Mouse (Mus musculus) induced T-regulatory cell, adult 2 months (primary cell): ENCODE measurements around the gene Pnpla3.
A peak's percentile ranks its signal among the peaks of the same experiment; 100 is the strongest.
"Not testable (repeated sequence)": the region's sequence is repeated elsewhere in the genome, so short reads cannot be mapped to it uniquely, and the experiment has no call there.

ENCODE experiments used
- DNase-seq: peaks from one replicate; pipeline ENCODE4 v3.0.0-alpha.2; 2012; ENCODE audit warnings: low read depth

Pnpla3 gene

GRCm38 (mm10) chr15:84167600-84167999 is at the start of gene Pnpla3:
Gene Pnpla3, plus strand, starts transcription at chr15:84167837.
- DNase-seq = peak; percentile 81

- DNase-seq = no peak
Observed at GRCm38 (mm10) chr15:84120612-84121011, 47.0 kb upstream of the Pnpla3 start.

DNA sequence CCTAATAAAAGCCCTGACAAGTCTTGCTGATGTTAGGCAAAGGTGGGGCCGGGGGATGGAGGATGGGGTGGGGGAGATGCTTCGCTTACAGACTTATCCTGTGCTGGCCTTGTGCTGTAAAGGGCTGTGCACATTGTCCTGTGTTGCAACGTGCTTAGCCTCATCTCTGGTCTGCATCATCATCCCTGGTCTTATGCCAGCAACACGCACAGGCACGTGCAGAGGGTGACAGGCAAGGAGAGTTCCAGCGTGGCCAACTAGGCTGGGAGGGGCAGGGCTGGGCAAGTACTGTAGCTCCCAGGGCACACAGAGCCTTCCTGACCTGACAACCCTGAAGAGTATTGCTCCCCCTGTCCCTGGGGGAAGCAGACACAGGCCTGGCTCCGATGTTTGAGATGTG is 46.6 kb upstream of the Pnpla3 start:
- no peak for DNase-seq

DNA sequence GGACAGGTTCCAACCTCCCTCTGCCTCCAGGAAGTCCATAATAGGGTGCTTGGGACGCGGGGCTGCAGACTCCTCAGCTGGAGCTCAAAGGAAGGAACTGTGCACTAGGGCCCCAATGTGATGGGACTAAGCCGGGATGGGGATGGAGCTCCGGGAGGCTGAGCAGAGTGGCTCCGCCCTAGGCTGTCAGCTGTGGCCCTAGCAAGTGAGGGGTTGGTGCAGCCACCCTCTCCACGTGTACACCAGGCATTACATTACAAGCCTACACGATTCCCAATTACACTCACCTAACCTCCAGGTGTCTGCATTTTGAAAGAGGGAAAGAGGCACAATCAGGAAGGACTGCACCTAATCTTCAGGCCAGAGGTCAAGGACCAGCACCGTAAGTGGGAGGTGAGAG is 44.6 kb upstream of the Pnpla3 start, which contains the start of gene Pnpla5:
TSS of gene Pnpla5 (minus strand) at position 101 of the 400 bp plus-strand sequence.
- no peak for DNase-seq

- DNase-seq = no peak
Observed at GRCm38 (mm10) chr15:84124086-84124485, 43.6 kb upstream of the Pnpla3 start.

DNA sequence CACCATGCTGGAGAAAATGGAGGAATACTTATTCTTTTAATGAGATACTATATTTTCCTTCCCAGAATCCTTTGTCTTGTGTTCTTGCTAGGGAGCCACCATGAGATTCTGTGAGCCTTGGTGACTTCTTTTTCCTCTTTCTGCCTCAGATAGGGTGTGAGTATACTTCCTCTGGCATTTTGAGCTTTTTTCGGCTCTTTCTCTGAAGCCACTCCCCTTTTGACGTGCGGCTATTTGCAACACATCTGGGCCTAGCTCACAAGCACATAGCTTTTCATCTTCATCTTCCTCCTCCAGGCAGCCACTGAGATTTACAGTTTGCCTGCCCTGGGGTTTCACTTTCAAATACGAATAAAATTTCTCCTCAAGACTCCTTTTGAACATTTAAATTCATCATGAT is 41.2 kb upstream of the Pnpla3 start:
- no peak for DNase-seq

DNA sequence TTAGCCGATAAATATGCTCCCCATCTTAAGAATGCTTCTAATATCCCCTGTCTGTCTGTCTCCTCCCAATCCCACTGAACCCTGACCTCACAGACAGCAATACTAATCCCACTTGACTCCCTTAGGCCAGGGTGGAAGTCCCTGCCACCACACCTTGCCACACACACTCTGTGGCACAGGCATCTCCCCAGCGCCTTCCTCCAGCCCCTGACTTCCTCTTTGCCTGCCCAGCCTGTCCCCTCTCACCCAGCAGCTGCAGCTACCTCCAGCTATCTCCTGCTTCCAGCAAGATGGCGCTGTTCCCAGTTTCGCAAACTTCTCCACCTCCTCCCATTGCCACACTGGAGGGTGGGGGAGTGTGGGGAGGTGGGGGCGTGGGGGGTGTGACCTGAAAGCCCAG is 40.8 kb upstream of the Pnpla3 start:
- DNase-seq = no peak

- no peak for DNase-seq
Observed at GRCm38 (mm10) chr15:84131096-84131786, 36.4 kb upstream of the Pnpla3 start.

DNA sequence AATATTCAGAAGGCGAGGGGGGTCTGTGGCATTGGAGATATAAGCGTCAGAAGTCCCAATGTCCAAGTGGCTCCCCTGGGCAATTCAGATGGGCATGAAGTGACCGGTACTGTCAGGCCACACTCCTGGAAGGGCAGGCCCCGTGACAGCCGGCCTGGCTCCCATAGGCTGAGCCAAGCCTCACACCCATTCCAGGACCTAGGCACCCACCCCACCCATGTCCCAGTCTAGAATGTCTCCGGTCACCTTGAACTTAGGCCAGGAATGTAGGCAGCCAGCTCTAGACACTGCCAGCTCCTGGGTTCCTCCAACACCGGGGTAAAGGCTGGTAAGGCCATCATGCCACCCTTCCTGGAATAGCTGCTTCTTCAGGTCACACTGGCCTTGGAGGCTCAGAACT is 35.7 kb upstream of the Pnpla3 start:
- no peak for DNase-seq

GRCm38 (mm10) chr15:84133440-84133839 is 34.2 kb upstream of the Pnpla3 start:
- DNase-seq = no peak

- DNase-seq = peak; percentile 66
Observed at GRCm38 (mm10) chr15:84135472-84135871, 32.2 kb upstream of the Pnpla3 start.

GRCm38 (mm10) chr15:84136473-84137415 is 30.9 kb upstream of the Pnpla3 start:
- no peak for DNase-seq

GRCm38 (mm10) chr15:84139592-84140005 is 28.0 kb upstream of the Pnpla3 start:
- no peak for DNase-seq

GRCm38 (mm10) chr15:84140109-84140508 is 27.5 kb upstream of the Pnpla3 start:
- DNase-seq = no peak

- DNase-seq = no peak
Observed at GRCm38 (mm10) chr15:84140929-84141328, 26.7 kb upstream of the Pnpla3 start.

GRCm38 (mm10) chr15:84156158-84156557 is 11.5 kb upstream of the Pnpla3 start:
- no peak for DNase-seq

GRCm38 (mm10) chr15:84157530-84157929 is 10.1 kb upstream of the Pnpla3 start:
- DNase-seq = not testable (repeated sequence)

DNA sequence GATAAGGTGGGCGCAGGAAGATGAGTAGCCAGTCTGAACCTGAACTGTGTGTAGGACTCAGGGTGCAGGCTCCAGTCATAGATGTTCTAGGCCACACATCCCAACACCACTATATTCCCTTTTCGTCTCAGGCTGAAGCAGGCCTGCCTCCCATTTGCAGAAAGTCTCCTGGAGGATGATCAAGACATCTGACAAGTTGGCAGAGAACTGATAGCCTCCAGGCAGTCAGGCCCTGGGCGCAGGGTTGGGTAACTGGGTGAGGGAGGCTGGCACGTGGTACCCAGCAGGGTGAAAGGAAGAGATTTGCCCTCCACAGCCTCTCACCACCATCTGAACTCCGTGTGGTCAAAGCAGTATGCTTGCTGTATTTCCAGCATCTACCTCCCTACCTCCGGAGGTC is 5.8 kb upstream of the Pnpla3 start:
- DNase-seq = no peak

- no peak for DNase-seq
Observed at GRCm38 (mm10) chr15:84166818-84167217, 819 bp upstream of the Pnpla3 start.

DNA sequence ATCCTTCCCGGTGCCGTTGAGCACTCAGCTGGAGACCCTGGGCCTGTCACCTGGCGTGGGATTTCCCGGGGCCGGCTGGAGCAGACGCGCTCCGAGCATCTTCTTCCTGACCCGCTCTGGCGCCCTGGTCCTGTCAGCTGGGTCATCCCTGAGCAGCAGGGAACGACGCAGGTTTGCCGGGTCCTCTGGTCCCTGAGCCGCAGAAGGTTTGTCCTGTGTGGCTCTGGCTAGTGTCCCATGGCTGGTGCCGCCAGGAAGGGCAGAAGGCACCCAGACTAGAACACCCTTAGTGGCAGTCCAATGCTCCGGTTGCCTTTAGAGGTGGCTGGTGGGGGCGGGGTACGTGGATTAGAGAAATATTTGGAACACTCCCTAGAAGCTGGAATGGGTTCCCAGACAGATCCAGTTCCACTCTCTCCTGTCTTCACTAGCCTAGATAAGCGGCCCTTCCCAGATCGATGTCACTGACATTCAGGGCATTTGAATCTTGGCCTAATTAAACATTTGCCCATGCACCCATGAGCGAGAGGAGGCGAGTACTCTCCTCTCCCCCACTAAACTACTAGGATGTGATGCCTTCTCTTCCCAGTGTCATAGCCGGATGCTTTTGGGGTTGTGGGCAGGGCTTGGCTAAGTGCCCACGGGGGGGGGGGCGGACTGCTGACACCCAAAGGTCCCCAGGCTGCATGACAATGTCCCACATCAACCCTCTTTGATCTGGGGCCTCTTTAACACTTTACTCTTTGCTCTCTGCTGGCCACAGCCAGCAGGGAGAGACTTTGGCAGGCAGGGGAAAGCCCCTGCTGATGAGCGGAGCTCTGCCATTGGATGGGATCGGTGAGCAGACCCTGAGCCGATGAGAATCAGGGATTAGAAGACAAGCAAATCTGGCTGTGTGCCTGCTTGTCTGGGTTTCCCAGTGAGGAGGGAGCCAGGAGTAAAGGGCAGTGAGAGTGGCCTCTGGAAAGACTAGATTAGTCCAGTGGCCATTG is 829 bp downstream of the Pnpla3 start:
- peak; percentile 51 for DNase-seq

- DNase-seq = no peak
Observed at GRCm38 (mm10) chr15:84169511-84169910, 1.9 kb downstream of the Pnpla3 start.

DNA sequence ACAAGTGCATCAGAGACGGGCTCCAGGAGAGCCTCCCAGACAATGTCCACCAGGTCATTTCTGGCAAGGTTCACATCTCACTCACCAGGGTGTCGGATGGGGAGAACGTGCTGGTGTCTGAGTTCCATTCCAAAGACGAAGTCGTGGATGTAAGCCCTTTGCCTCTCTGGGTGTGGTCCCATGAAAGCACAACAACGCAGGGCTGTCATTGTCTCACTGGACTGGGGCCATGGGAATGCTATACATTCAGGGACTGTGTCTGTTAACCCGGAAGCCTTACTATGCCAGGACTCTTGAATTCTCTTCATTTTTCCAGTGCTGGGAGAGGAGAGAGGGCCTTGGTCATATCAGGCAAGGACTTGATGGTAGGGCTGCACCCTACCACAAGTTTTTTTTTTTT is 3.5 kb downstream of the Pnpla3 start:
- no peak for DNase-seq
